Mouse (Mus musculus): ENCODE measurements around the gene Sobp. TPM values are rescaled to one million over a fixed set of nuclear protein-coding genes. Genes with fewer than 3 reads are reported as not detected.

The Sobp gene
- total and polyA plus RNA-seq, 3 experiments: under 0.01 TPM; not detected in 2

DNA sequence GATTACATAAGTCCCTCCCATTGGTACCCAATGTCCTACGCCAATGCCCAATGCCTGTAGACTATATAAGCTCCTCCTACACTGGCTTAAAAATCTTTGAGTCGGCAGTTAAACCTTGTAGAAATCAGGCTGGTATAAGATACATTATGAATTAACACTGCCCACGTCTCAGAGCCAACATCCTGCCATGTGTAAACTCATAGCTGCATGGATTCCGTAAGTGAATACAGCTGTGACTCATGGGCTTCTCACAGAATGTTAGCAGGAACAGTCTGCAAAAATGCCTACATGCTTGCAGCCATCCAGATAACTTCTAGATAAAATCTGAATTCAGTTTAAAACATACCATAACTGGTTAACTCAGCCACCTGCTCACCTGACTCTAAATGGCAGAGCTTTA is 50.2 kb downstream of the Sobp start:
- no peaks in the 10 kb centered on the region for H3K36me3 ChIP-seq (replicated peaks)

DNA sequence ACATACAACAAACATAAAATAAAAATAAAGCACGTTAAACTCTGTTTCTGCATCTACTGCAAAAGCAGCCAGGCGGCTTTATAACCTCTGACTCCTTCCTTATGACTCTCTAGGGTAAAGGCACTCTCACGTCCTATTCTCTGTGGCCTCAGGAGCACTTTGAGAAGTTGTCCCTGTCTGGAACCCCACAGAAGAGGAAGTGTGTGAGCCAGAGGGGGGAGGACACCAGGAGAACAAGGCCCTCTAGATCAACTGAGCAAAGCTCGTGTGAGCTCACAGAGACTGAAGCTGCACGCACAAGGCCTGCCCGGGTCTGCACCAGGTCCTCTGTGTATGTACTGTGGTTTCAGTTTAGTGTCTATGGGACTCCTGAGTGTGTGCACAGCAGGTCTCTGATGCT is 50.9 kb downstream of the Sobp start:
- DNase-seq (ENCODE audit: low spot score) (no peak), ATAC-seq (ENCODE audit: extremely low read depth, insufficient number of reproducible peaks, low FRiP score, poor library complexity, severe bottlenecking) (no peak)
- H3K4me3 ChIP-seq (ENCODE audit: low read depth, low read length): no peak overlapping the region
- no peaks in the 10 kb centered on the region for H3K27me3 ChIP-seq (ENCODE audit: insufficient read depth, low read length)
- no peaks in the 10 kb centered on the region for H3K9me3 ChIP-seq (replicated peaks)
- H3K36me3 ChIP-seq (replicated peaks): no peaks in the 10 kb centered on the region
- peaks cover 4% of the 10 kb centered on the region; the same call in 1 of the 2 replicates for H3K4me1 ChIP-seq (ENCODE audit: insufficient read depth, low read depth, low read length)
- TF ChIP-seq GATA1 (IDR thresholded peaks at IDR 0.05; ENCODE audit: borderline replicate concordance, low read length) (no peak), GATA2 (IDR thresholded peaks at IDR 0.05; ENCODE audit: borderline replicate concordance, low read depth, low read length) (no peak), TAL1 (conservative IDR thresholded peaks at IDR 0.05; ENCODE audit: low read depth, low read length) (no peak), POLR2AphosphoS5 (IDR thresholded peaks at IDR 0.05; ENCODE audit: insufficient replicate concordance, low read depth, low read length) (no peak), CTCF (IDR thresholded peaks at IDR 0.05; ENCODE audit: low read depth, low read length) (no peak)

More for the DNA sequence above, 50.2 kb downstream of the Sobp start:
- no peak for ATAC-seq (ENCODE audit: extremely low read depth, insufficient number of reproducible peaks, low FRiP score, poor library complexity, severe bottlenecking)
- Histone ChIP-seq H3K27me3 (ENCODE audit: insufficient read depth, low read length) (no peaks in the 10 kb centered on the region), H3K4me3 (ENCODE audit: low read depth, low read length) (no peak overlapping the region), H3K4me1 (ENCODE audit: insufficient read depth, low read depth, low read length) (peaks cover 4% of the 10 kb centered on the region; the same call in 1 of the 2 replicates), H3K9me3 (replicated peaks) (no peaks in the 10 kb centered on the region)
- TF ChIP-seq CTCF (IDR thresholded peaks at IDR 0.05; ENCODE audit: low read depth, low read length): no peak
- no peak for TF ChIP-seq GATA1 (IDR thresholded peaks at IDR 0.05; ENCODE audit: borderline replicate concordance, low read length)
- no peak for TF ChIP-seq GATA2 (IDR thresholded peaks at IDR 0.05; ENCODE audit: borderline replicate concordance, low read depth, low read length)
- no peak for TF ChIP-seq POLR2AphosphoS5 (IDR thresholded peaks at IDR 0.05; ENCODE audit: insufficient replicate concordance, low read depth, low read length)
- no peak for TF ChIP-seq TAL1 (conservative IDR thresholded peaks at IDR 0.05; ENCODE audit: low read depth, low read length)
- no peak for DNase-seq (ENCODE audit: low spot score)

DNA sequence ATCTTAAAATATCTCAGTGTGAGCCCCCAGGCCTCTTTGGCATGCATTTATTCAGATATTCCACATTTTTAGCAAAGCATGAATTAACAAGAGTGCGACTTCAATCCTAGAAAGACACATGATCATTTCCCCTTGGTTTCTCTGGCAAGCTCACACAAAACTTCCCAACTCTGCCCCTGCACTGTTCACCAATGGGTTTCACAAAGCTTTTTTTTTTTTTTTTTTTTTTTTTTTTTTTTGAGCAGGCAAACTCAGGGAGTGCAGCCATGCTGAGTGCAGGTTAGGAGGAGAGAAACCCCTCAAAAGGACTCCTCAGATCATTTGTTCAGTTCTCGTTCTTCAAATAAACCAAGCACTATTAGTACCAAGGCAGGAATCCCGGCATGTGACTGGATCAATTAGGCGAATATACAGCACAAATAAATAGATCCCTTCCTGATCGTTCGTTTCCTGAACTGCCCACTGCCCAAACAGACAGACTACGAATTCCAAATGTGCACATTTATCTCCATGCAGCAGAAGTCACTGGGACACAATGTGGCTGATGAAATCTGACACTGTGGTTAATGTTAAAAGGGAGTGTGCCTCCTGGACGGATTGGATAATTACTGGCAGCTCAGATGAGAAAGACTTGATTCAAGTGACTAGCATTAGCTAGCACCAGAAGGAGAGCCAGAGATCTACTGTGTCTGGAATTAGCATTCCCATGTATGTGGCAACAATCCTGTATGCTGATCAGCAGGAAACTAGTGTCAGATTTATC is 53.5 kb downstream of the Sobp start:
- H3K4me1 ChIP-seq (ENCODE audit: insufficient read depth, low read depth, low read length): peaks cover 4% of the 10 kb centered on the region; the same call in 1 of the 2 replicates
- H3K9me3 ChIP-seq (replicated peaks): no peaks in the 10 kb centered on the region
- H3K4me3 ChIP-seq (ENCODE audit: low read depth, low read length): no peak overlapping the region
- DNase-seq (ENCODE audit: low spot score) (no peak), ATAC-seq (ENCODE audit: extremely low read depth, insufficient number of reproducible peaks, low FRiP score, poor library complexity, severe bottlenecking) (no peak)
- no peaks in the 10 kb centered on the region for H3K27me3 ChIP-seq (ENCODE audit: insufficient read depth, low read length)
- TF ChIP-seq GATA2 (IDR thresholded peaks at IDR 0.05; ENCODE audit: borderline replicate concordance, low read depth, low read length) (no peak), TAL1 (conservative IDR thresholded peaks at IDR 0.05; ENCODE audit: low read depth, low read length) (no peak; the same call in 1 of the 2 replicates), GATA1 (IDR thresholded peaks at IDR 0.05; ENCODE audit: borderline replicate concordance, low read length) (no peak), CTCF (IDR thresholded peaks at IDR 0.05; ENCODE audit: low read depth, low read length) (no peak), POLR2AphosphoS5 (IDR thresholded peaks at IDR 0.05; ENCODE audit: insufficient replicate concordance, low read depth, low read length) (no peak)
- no peaks in the 10 kb centered on the region for H3K36me3 ChIP-seq (replicated peaks)

DNA sequence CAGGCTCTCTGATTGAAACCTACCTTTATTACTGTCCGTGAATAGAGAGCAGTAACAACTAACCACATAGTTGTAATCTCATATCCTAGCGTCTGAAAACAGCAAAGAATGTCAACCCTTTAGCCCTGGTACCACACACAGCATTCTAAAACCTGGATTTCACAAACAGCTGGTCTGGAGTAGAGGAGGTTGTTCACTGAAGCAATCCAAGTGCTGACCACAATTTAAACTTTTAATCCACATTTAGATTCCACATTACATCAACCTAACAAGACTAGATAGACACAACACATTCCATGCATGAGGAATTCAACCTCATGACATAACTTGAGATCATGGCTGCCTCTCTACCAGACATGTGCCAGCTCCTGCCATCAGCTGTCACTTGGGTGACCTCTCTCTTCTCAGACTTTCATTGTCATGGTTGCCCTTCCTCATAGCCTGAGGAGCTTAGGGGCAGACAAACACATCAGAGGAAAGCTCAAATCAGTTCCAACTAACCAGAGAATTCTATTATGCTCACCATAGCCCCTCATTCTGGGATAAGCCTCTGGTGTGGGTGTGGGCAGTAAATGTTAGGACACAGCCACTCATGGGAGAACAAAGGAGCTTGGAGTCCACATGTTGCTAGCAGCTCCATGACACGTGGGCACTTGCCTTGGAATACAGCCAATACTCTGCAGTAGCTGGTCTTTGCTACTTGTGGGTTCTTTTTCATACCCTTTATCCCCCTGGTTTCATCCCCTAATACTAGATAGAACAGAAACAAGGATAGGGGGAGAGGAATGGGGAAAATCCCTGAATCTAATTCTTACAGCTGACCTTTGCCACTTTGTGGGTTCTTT is 58.0 kb downstream of the Sobp start:
- Histone ChIP-seq H3K4me3 (ENCODE audit: low read depth, low read length) (no peak overlapping the region), H3K36me3 (replicated peaks) (no peaks in the 10 kb centered on the region), H3K27me3 (ENCODE audit: insufficient read depth, low read length) (no peaks in the 10 kb centered on the region), H3K4me1 (ENCODE audit: insufficient read depth, low read depth, low read length) (peaks cover 4% of the 10 kb centered on the region; the same call in 1 of the 2 replicates), H3K9me3 (replicated peaks) (no peaks in the 10 kb centered on the region)
- ATAC-seq (ENCODE audit: extremely low read depth, insufficient number of reproducible peaks, low FRiP score, poor library complexity, severe bottlenecking): no peak
- no peak for TF ChIP-seq TAL1 (conservative IDR thresholded peaks at IDR 0.05; ENCODE audit: low read depth, low read length)
- TF ChIP-seq GATA2 (IDR thresholded peaks at IDR 0.05; ENCODE audit: borderline replicate concordance, low read depth, low read length): no peak
- no peak for TF ChIP-seq CTCF (IDR thresholded peaks at IDR 0.05; ENCODE audit: low read depth, low read length)
- no peak for TF ChIP-seq POLR2AphosphoS5 (IDR thresholded peaks at IDR 0.05; ENCODE audit: insufficient replicate concordance, low read depth, low read length)
- TF ChIP-seq GATA1 (IDR thresholded peaks at IDR 0.05; ENCODE audit: borderline replicate concordance, low read length): no peak
- no peak for DNase-seq (ENCODE audit: low spot score)

DNA sequence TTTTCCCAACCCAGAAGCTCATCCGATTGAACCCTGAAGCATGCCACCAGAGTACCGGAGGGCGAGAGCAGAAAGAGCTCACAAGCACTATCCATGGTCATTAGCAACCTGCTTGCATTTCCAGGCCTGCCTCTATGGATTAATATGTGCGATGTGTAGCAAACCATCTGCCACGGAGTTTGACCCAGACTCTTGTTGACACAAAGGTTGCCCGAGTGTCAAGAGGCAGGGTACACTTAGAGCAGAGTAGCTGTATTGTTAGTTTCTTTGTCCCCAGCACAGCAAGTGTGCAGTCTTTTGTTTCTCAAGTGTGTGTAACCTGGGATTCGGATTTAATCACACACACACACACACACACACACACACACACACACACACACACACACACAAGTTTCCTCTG is 62.0 kb downstream of the Sobp start:
- Histone ChIP-seq H3K36me3 (replicated peaks) (no peaks in the 10 kb centered on the region), H3K4me1 (ENCODE audit: insufficient read depth, low read depth, low read length) (no peaks in the 10 kb centered on the region), H3K9me3 (replicated peaks) (no peaks in the 10 kb centered on the region), H3K4me3 (ENCODE audit: low read depth, low read length) (no peak overlapping the region), H3K27me3 (ENCODE audit: insufficient read depth, low read length) (no peaks in the 10 kb centered on the region)
- no peak for DNase-seq (ENCODE audit: low spot score)
- no peak for ATAC-seq (ENCODE audit: extremely low read depth, insufficient number of reproducible peaks, low FRiP score, poor library complexity, severe bottlenecking)
- TF ChIP-seq GATA1 (IDR thresholded peaks at IDR 0.05; ENCODE audit: borderline replicate concordance, low read length) (no peak), GATA2 (IDR thresholded peaks at IDR 0.05; ENCODE audit: borderline replicate concordance, low read depth, low read length) (no peak), TAL1 (conservative IDR thresholded peaks at IDR 0.05; ENCODE audit: low read depth, low read length) (no peak), POLR2AphosphoS5 (IDR thresholded peaks at IDR 0.05; ENCODE audit: insufficient replicate concordance, low read depth, low read length) (no peak), CTCF (IDR thresholded peaks at IDR 0.05; ENCODE audit: low read depth, low read length) (no peak)

DNA sequence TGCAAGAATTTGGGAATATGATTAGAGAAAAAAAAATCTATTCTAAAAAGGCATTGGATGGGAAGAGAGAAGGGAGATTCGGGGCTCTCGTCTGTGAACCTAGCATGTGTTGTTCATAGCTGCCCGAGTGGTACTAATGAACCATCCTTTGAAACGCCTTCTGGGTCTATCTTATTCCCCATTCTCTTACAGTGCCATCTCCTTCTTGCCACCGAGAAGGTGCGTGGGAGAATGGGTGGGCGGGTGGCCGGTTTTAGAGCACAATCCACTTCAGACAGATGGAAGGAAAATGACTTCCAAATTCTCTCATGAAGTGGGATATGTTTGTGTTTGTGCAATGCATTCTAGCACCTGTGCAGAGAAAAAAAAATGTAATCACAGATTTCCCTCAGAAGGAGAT is 67.7 kb downstream of the Sobp start:
- no peaks in the 10 kb centered on the region for H3K9me3 ChIP-seq (replicated peaks)
- H3K4me1 ChIP-seq (ENCODE audit: insufficient read depth, low read depth, low read length): no peaks in the 10 kb centered on the region
- no peak overlapping the region for H3K4me3 ChIP-seq (ENCODE audit: low read depth, low read length)
- no peaks in the 10 kb centered on the region for H3K27me3 ChIP-seq (ENCODE audit: insufficient read depth, low read length)
- no peak for DNase-seq (ENCODE audit: low spot score)
- TF ChIP-seq GATA2 (IDR thresholded peaks at IDR 0.05; ENCODE audit: borderline replicate concordance, low read depth, low read length): no peak
- no peak for TF ChIP-seq GATA1 (IDR thresholded peaks at IDR 0.05; ENCODE audit: borderline replicate concordance, low read length)
- TF ChIP-seq CTCF (IDR thresholded peaks at IDR 0.05; ENCODE audit: low read depth, low read length): no peak
- TF ChIP-seq POLR2AphosphoS5 (IDR thresholded peaks at IDR 0.05; ENCODE audit: insufficient replicate concordance, low read depth, low read length): no peak
- TF ChIP-seq TAL1 (conservative IDR thresholded peaks at IDR 0.05; ENCODE audit: low read depth, low read length): no peak
- no peak for ATAC-seq (ENCODE audit: extremely low read depth, insufficient number of reproducible peaks, low FRiP score, poor library complexity, severe bottlenecking)
- H3K36me3 ChIP-seq (replicated peaks): no peaks in the 10 kb centered on the region
